Mouse (Mus musculus): ENCODE data around the gene Erfe.

DNA sequence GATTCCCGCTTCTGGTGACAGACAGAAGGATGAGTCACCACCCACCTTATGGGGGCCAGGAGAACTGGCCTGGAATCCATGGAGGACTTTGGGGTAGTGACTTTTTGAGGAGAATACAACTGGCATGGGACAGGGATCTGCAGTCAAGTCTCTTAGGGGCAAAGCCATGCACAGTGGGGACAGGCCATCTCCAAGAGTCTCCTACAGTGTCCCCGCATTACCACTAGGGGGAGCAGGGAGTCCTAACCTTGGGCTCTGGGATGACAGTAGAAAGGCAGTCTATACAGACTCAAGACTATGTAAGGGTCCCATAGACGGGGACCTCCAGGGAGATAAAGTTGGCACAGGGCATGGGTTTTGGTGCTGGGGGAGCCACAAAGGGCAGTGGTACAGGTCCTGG, 19.3 kb upstream of the Erfe start:
- TF ChIP-seq GATA1 (IDR thresholded peaks at IDR 0.05; ENCODE audit: low read length) (no peak), TAL1 (IDR thresholded peaks at IDR 0.05; ENCODE audit: low read length) (no peak)

All from erythroblast, embryonic 14.5 days (primary cell).